Mouse (Mus musculus): ENCODE measurements around the gene Grid2. TPM values are rescaled to one million over a fixed set of nuclear protein-coding genes. Genes with fewer than 3 reads are reported as not detected.

The Grid2 gene
- total RNA-seq, 2 experiments from 2014 or later = 0.05 to 0.08 TPM

DNA sequence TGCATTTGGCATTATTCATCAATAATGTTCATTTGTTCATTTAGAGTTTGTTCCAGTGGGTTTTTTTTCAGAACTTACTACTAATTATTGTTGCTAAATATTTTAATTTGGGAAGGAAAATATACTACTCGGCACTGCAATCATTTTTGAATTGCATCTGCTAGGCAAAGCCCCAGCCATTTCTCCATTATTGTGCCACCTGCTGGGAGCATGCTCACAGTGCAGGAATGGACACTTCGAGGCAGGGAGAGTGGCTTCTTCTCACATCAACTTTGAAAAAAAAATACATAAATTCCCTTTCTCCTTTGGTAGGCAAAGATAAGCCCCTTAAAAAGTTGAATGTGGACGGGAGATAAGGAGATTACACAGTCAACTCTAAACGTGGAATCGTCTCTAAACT, 1312.9 kb downstream of the Grid2 start:
- DNase-seq = no peak
- intact Hi-C loops (cut with DNase I) = no loop called here

DNA sequence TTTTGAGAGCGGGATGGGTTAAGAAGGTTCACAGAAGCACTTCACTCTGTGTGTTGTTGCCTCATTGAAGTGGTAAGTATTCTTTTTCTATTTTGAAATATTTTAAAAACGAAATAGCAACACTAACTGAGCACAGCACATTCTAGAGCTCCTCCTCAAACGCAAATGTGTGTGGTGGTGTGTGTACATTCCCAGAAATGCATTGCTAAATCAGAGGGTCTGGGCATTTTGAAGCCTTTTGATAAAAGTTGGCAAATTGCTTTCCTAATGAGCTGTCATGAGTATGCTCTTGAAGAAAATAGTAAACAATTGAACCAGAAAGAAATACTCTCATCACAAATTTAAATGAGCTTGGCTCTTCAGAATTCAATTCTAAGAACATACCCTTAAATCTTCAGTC, 1325.7 kb downstream of the Grid2 start:
- no peak for DNase-seq
- intact Hi-C loops (cut with DNase I) = no loop called here

DNA sequence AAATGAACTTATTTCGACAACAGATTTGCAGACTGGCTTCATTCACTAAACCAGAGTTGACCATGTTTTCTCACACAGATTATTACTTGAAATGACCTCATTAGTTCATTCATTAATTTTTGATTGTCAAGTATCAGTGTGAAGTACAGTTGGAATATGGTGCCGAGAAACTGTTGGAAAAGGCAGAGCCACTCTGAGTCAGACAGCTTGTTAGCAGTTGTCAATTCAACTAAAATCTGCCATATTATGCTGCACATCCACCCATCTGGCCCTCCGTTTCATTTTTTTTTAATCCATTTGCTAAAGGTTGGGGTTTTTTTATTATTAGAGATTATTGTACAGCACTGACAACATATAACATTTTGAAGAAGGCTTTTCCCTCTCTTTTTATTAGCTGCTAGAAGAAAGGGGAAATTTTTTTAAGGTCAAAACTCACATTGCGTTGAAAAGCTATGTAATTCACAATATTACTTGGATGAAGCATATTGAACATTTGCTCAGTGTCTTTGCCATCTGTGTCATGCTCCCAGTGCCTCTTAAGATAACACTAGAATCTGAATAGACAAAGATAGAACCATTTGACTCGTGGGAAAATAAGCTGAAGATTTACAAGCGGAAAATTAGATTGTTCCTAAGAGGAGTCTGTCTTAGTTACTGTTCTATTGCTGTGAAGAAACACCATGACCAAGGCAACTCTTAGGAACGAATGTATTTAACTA, 1333.0 kb downstream of the Grid2 start:
- no peak for DNase-seq

DNA sequence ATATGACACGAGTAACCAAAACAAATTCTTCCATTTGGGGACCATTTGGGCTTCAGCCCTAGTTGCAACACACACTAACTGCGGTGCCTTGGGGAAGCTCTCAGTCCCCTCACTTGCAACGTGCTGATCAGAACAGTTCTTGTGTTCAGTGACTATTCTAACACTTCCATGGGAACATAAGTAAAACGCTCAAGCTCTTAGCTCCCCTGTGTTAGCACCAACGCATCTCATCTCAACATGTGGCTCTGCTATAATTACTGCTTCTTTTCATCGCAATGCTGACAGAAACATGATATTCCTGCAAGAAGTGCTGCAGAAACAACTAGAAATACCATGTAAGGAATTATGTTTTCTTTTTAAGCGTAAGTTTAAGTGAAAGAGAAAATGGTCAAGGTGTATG, 1340.6 kb downstream of the Grid2 start:
- intact Hi-C loops (cut with DNase I) = no loop called here
- no peak for DNase-seq

More for the DNA sequence above, 1333.0 kb downstream of the Grid2 start:
- intact Hi-C loops (cut with DNase I) = no loop called here

DNA sequence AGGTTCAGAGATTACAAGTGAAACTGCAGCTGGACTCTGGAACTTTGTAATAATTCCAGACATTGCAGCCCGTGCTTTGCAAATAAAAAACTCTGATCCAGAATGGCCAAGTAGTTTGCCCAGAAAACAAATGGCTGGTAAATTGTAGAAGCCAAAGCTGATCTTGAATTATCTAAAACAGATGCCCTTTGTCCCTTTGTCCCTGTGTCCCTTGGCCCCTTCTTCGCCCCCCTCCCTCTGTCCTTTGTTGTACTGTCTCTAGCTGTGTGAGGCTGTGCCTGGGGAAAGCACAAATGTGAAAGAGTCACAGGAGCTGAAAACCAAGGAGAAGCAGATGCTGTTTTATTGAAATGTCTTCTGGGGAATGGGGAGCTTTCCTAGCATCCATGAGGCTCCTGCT, 1341.2 kb downstream of the Grid2 start:
- no peak for DNase-seq
- intact Hi-C loops (cut with DNase I) = no loop called here

DNA sequence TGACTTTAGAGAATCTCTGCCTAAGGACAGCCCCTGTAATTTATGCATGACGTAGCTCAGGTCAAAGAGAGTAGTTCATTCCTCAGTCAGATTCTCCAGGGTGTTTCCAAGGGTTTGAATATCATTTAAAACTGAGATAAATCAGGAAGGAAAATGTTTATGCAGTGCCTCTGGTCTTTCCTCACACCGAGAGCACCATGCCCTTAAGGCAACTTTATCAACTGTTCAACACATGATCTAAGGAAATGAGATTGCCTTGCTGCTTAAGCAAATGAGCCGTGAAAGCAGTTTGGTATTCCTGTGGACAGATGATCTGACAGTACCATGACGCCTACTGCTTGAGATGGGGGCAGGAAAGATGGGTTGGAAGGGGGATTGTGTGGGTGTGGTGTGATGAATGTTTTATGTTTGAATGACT, 1342.5 kb downstream of the Grid2 start:
- no peak for DNase-seq
- intact Hi-C loops (cut with DNase I) = no loop called here

DNA sequence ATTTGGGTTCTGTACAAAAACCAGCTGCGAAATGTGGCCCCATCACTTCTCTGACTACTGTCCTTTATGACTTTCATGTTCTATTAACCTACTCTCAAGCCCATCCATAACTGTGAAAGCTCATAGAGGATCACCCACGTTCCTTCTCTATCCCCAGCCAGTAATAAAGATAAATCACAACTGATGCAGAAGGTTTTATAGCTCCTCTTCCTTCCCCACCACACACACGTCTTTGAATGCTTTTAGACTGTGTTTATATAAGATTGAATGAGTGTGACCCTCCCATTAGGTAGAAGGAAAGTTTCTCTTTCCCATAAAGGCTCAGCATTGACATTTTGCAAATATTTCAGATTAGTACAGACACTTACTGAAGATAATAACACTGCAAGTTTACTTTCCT, 1350.1 kb downstream of the Grid2 start:
- intact Hi-C loops (cut with DNase I) = no loop called here

DNA sequence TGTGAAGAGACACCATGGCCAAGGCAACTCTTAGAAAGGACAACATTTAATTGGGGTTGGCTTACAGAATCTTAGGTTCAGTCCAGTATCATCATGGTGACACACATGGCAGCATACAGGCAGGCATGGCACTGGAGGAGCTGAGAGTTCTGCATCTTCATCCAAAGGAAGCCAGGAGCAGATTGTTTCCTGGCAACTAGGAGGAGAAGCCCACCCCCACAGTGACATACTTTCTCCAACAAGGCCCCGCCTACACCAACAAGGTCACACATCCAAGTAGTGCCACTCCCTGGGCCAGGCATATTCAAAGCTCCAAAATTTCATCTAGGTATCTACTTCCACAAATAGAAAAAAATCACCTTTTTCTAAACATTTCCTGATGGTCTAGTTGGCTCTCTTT, 1351.4 kb downstream of the Grid2 start:
- DNase-seq = no peak
- intact Hi-C loops (cut with DNase I) = no loop called here

More for the DNA sequence above, 1350.1 kb downstream of the Grid2 start:
- no peak for DNase-seq

DNA sequence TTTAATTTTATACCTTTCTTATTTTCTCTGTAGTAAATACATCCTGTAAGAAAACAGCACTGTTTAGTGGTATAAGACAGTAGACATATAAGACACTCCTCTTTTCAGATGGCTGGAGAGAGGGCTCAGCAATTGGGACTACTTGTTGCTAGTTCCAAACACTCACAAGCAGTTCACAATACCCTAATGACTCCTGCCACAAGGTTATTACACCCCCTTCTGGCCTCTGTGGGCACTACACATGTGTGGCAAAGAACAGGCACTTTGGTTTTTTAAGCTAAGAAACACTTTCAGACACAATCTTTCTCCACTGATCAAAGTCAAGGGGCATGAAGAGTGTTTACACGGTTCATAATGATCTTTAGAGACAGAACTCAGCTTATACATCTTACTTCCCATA, 1352.3 kb downstream of the Grid2 start:
- intact Hi-C loops (cut with DNase I) = no loop called here
- DNase-seq = no peak

DNA sequence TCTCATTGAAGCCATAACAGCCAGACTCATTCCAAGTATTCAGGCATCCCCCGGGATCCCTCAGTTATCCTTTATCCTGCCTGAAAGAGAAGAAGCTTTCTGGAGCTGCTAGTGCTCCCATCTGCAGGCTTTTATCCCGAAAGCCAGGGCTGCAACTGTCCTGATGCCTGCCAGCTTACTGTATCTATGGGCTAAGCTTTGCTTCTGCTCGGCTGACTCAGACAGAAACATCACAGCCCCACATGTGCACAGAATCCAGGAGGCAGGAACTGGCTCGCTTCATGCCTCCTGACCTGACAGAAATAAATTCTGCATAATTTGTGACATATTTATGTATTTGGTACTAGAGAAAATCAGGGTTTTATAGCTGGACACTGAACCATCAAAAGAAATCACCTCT, 1361.2 kb downstream of the Grid2 start:
- no peak for DNase-seq
- intact Hi-C loops (cut with DNase I) = no loop called here

DNA sequence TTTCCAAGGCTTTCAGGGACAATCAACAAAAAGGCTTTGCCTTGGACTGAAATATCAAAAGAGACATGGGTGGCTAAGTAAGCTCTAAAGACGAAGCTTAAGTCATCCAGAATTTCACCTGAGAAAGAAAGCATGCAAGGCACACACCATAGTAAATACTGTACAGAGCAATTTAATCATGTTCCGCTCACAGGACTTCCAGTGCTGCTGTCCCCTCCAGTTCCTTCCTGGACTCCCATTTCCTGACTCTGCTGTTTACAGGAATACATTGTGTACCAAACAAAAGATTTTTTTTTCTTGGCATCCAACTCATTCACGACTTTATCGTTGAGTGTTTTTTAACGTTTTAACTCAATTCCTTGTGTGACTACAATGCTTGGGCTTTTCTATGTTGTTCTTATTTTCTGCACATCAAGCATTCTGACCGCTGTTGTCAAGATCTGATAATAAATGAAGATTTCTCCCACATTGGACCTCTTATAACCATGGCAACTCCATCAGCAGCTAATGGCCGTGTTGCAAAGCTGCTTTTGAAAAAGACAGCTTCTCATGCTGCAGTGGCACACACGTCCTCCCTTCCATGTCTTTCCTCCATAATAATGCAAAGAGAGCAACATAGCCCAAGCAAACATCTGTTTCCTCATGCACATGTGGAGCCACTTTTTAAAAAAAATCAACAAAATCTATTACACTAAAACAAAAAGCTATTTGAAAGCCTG, 1361.9 kb downstream of the Grid2 start:
- no peak for DNase-seq
- intact Hi-C loops (cut with DNase I) = no loop called here

DNA sequence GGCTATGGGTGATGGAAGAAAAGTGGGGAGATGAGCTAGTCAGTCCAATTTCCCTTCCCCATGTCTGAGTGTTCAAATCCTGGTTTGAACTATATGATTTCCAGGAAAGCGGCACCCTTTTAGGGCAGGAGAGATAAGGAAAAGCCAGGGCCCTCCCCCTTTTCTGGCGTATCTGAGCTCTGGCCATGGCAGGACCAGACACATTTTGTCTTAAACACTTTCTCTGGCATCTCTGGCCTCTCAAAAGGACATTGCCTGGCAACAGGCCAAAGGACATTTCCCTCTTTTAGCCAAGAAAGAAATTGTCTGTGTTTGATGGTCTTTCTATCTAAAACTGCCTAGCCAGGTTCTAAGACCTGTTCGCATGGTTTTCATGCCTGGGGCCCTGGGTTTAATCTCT, 1367.7 kb downstream of the Grid2 start:
- intact Hi-C loops (cut with DNase I) = no loop called here
- DNase-seq = no peak

DNA sequence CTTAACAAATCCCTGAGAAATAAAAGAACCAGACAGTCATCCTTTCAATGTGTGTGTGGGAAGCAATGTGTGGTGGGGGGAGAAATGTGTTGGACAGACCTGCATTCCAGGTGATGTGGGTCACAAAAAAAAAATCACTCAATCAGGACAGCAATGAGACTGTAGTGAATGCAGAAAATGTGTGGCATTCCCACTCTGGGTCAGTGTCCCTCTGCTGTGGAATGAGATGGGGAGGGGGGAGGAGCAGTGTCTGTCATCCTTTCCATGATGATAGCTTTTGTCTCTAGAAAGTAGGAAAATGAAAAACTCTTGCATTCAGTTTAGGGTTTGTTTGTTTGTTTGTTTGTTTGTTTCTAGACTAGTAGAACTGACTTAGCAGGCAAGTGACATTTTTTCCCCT, 1392.0 kb downstream of the Grid2 start:
- DNase-seq = no peak
- intact Hi-C loops (cut with DNase I) = no loop called here

DNA sequence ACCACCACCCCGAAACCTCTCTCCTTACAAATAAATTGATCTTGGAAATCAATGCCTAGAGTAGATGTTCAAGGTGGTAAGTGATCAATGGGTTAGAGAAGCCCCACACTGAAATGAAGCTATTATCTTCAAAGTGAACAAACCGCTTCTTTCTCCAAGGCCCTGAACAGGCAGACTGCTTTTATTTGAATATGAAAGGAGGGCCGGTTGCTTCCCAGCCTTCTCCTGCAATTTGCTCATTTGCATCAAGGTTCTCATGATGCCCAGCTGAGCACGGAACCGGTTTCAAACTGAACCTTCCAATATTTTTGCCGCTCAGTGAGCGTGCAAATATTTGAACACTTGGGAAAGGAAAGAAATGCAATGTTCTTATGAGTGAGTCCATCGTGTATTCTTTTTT, 1392.5 kb downstream of the Grid2 start:
- intact Hi-C loops (cut with DNase I) = no loop called here
- no peak for DNase-seq

DNA sequence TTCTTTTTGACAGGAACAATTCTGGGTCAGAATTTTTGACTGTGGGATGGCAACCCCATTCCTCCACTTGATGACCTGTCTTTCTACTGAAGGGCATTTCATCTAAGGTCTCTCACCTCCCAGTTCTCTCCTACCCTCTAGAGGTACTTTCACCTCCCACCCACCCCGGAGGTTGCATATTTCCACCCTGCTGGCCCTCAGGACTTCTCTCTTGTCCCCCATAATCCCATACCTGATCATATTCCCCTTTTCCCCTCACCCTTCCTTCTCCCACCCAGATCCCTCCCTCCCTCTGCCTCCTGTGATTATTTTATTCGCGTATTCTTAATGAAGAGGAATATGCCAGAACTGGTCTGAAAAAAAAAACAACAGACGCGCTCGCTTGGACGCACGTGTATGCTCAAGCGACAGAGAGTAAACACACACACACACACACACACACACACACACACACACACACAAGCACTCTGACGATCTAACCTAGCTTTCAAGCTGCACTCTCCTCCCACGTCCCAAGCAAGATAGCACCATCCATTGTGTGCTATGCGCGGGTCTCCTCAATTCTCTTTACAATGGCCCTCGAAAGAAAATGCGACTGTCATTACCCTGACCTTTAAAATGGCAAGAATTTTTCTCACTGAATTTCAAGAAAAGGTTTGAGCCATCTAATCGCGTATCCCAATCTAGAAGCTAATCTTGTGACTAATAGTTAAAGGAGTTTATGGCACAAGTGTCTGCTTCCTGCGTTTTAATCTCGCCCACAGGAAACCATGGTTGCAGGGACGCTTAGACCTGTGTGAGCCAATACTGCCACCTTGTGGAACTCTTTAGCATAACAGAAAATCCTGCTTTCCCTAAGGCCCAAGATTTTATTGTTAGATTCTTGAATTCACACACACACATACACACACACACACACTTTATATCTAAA, 1393.9 kb downstream of the Grid2 start:
- intact Hi-C loops (cut with DNase I) = no loop called here
- DNase-seq = peak in 1 of 2 experiments; percentile 22

DNA sequence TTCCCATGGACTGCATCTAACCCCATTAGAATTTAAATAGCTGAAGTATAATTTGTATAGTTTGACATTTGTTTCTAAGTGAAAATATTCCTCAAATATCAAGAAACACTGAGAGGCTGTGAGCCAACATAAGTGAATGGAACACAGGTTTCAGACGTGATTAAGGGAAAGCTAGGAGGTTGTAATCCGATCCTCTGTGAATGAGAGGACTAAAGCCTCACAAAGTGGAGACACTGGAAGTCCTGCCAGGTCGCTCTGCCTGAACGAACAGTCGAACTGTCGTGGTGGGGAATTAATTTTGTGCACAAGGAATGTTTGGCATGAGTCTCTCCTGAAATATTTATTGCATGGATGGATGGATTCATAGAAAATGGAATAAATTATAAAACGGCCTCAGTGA, 1395.1 kb downstream of the Grid2 start:
- intact Hi-C loops (cut with DNase I) = no loop called here
- DNase-seq = no peak

DNA sequence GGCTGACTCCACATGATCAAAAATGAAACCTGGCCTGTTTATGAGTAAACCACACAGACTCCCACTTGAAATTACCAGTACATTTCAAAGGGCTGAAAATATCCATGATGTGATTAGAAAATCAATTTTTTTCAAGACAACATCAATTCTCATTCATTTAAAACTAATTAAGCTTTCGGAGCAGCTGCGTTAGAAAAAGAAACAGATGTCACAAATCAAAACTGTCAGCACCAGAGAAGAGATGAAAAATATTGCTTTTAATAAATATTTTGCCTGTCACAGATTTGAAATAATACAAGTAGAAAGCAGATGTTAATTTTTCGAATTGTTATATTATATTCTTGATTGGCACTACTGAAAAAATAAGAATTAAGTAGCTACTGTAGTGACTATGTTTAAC, 1415.3 kb downstream of the Grid2 start:
- intact Hi-C loops (cut with DNase I) = no loop called here
- no peak for DNase-seq

DNA sequence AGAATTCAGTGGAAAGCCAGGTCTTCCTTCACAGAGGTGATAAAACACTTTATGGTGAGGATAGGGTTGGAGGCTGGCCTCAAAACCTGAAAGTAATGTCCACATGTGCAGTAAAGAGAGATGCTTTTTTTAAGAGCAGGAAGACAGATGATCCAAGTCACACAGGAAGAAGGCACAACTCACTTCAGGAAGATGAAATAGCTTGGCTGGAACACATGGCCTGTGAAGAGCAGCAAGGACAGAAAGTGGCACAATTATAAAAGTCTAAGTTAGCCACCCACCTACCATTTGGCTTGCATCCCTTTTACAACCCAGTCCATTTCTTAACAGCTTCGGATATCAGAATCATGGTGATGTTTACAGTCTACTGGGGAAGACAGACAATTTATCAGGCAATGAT, 1423.1 kb downstream of the Grid2 start:
- DNase-seq = no peak
- intact Hi-C loops (cut with DNase I) = no loop called here

DNA sequence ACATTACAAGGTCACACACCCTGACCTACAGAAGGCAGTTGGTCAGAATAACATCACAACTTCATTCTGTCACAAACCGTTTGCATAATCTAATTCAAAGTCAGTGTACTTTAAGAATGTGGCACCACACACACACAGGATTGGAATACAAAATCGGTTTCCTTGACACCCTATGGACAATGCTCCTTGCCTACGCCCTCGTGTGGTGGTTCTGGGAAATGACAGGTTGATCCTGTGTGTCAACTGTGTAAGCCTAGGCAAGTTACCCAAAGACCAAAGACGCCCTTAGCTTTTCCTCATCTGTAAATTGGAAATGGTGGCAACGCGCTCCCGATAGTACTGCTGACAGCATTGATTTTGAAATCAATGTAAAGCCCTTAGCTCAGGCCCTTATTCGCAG, 1428.3 kb downstream of the Grid2 start:
- no peak for DNase-seq
- intact Hi-C loops (cut with DNase I) = no loop called here

DNA sequence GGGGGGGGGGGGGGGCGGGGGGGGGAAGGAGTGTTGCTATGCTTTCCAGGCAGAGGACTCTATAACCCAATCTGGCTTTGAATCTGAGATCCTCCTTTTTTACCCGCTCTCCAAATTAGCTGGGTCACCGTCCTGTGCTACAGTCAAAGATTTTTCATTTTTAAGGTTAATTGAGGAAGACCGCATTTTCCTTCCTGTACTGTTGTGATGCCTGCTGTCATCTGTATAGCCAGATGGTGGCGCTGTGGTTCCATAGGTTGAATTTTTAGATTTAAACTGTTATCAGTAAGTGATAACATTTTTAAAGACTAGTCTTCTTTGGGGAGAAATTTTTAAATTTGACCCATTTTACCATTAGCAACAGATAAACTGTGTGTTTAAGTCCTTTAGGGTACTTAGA, 1429.3 kb downstream of the Grid2 start:
- DNase-seq = no peak
- intact Hi-C loops (cut with DNase I) = no loop called here

Measured in gastrocnemius, postnatal 36 days (tissue).